Mouse (Mus musculus): ENCODE results near the gene Dhrs1.
A peak's percentile ranks its signal among the peaks of the same experiment; 100 is the strongest.

Gene Dhrs1

DNA sequence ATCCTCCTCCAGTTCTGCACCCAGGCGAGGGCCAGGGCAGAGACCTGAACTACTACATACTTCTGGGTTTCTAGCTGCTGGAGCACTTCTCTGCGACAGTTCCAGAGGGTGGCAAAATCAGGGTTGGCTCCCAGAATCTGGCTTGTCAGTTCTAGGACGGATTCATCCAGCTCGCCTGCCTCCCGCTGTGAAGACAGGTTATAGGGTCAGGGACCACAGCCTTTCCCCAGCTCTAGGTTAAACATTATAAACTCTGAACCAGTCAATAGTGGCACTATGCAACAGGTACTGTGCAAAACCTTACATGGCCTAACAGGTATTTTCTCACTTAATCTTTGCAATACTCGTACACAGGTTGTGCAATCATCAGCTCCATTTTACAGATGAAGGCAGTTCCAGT, 24.4 kb downstream of the Dhrs1 start:
- peak; percentile 69 for DNase-seq

- no peak for DNase-seq
Measured at GRCm38 (mm10) chr14:55720666-55721065, 24.8 kb downstream of the Dhrs1 start.

GRCm38 (mm10) chr14:55719737-55720136, 25.8 kb downstream of the Dhrs1 start:
- DNase-seq = no peak

DNA sequence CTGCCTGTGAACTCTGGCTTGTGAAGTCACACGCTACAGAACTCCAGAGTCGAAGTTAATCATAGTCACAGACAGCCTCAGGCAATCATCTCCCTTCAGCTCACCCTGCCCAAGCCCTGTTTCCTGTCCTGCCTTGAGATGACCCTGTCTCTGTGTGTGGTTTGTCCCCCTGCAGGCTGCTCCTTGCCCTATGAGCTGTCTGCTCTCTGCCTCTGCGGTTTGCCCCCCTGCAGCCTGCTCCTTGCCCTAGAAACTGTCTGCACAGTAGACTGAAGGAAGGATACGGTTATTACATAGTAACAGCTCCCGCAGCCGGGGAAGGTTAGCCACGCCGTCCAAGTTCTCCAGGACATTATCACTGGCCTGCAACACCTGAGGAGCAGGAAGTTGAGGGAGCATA, 28.6 kb downstream of the Dhrs1 start:
- DNase-seq = peak; percentile 89

GRCm38 (mm10) chr14:55716271-55716670, 29.2 kb downstream of the Dhrs1 start:
- peak; percentile 70 for DNase-seq

- DNase-seq = no peak
Measured at GRCm38 (mm10) chr14:55714893-55715292, 30.6 kb downstream of the Dhrs1 start.

DNA sequence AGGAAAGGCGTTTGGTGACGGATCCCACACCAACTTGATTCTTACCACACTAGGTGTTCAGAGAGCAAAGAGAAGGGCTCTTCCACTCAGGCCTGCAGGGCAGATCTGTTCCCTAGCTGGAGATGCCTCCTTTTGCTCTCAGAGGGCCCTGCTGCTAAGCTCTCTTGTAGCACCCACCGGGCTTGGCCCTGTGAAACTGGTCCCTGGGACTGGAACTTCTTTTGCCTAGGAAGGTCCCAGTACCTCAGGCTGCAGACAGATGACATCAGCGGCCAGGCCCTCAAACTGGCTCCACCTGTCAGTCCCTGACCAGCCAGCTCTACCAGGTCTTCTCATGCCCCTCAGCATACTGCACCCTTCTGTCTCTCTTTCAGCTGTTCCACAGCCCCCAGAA, 31.8 kb downstream of the Dhrs1 start, which contains the start of gene Tgm1:
Tgm1 (minus strand) TSS at position 198 of the 394 bp plus-strand sequence.
- DNase-seq = no peak

- DNase-seq = peak; percentile 85
Measured at GRCm38 (mm10) chr14:55713007-55713728, 32.3 kb downstream of the Dhrs1 start.

DNA sequence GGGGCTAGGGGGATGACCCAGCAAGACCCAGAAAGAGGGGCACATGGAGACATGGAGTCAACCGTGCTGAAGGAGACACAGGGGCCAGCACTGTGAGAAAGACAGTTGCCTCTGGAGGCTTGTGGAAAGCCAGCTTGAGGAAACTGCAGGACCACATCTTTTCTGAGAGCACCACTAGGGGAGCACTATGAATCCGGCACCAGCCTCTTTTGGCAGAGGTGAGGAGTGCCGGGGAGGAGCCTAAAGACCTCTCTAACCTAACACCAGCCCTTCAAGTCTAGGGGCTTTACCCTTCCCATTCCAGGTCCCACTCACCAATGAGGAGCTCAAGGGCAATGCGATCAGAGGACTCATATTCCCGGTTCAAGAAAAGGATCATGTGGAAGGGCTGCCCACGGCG, 33.7 kb downstream of the Dhrs1 start:
- no peak for DNase-seq

GRCm38 (mm10) chr14:55709509-55709908, 36.0 kb downstream of the Dhrs1 start:
- DNase-seq = no peak

GRCm38 (mm10) chr14:55707397-55707796, 38.1 kb downstream of the Dhrs1 start:
- DNase-seq = no peak

DNA sequence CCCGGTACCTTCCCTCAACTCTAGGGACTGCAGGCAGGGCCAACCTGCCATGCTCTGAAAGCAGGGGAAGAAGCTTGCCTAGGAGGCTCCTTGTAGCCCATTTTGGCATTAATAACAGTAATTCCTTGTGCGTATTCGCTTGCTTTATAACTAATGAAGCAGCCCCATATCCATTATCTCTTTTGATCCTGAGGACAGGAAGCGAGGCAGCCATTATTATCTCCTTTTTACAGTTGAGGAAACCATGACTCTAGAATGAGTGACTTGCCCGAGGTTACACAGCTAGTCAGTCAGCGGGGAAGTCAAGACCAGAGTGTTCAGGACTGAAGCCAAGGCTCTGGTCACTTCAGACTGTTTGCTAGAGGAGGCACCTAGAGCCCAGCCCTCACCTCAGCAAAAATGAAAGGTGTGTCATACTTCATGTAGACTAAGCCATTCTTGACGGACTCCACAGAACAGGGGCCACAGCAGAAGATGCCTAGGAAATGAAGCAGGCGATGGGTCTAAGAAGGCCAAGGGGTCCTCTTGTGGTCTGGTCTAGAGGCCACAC, 39.4 kb downstream of the Dhrs1 start:
- no peak for DNase-seq

GRCm38 (mm10) chr14:55702761-55703160, 42.7 kb downstream of the Dhrs1 start:
- DNase-seq = no peak

DNA sequence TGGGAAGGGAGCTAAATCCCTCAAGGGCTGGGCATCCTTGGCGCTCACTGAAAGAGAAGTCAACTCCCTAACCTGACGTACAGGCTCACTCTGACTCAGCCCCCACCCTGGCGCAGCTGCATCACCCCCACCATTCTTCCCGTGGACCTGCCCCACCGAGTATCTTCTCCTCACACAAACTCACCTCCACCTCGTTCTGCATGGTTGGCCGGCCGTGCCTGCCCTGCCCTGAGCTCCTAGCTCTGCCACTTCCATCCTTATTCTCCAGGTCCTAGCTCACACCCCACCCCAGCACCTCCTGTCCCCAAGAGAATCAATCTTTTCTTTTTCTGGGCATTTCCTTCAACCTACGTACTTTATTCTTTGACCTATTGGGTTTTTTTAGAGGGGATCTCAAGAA, 44.4 kb downstream of the Dhrs1 start:
- DNase-seq = no peak

GRCm38 (mm10) chr14:55697226-55697625, 48.3 kb downstream of the Dhrs1 start:
- no peak for DNase-seq

DNA sequence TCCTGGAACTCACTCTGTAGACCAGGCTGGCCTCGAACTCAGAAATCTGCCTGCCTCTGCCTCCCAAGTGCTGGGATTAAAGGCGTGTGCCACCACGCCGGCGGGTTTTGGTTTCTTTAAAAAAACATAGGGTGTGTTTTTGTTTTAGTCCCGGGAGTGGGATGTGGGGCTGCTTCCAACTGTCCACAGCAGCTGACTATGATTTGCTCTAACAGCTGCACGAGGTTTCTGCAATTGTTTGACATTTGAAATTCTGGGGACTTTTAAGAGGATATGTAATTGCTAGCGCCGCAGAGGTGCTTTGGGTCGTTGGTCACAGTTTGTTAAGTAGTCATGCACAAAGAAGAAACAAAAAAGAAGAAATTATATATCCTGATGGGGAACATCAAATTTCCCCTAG, 56.1 kb downstream of the Dhrs1 start:
- no peak for DNase-seq

Measured in kidney, adult 11 months (tissue).